Mouse (Mus musculus) neural tube, embryonic 13.5 days (tissue): ENCODE data around the gene Muc5ac. TPM values are rescaled to one million over a fixed set of nuclear protein-coding genes. Genes with fewer than 3 reads are reported as not detected.

ENCODE experiments used
- ATAC-seq: fragments of 200-750 bp; cut with Nextera tagmentation; 2 replicates; pipeline ENCODE4 v1.8.0; 2017; ENCODE audit warnings: low read depth, mild to moderate bottlenecking, moderate TSS enrichment, moderate library complexity
- H3K27ac ChIP-seq: fragments of 300-500 bp; sonication (generic); replicated peaks from 2 replicates; pipeline ENCODE4 v1.5.1; 2015; ENCODE audit warnings: moderate library complexity, mild to moderate bottlenecking, inconsistent platforms
- H3K27me3 ChIP-seq: fragments of 300-500 bp; sonication (generic); 2 replicates; pipeline ENCODE4 v1.6.1; 2015; ENCODE audit warnings: mild to moderate bottlenecking, inconsistent platforms
- H3K36me3 ChIP-seq: fragments of 300-500 bp; sonication (generic); 2 replicates; pipeline ENCODE4 v1.6.1; 2015; ENCODE audit warnings: mild to moderate bottlenecking, inconsistent platforms
- H3K4me1 ChIP-seq: fragments of 300-500 bp; sonication (generic); replicated peaks from 2 replicates; pipeline ENCODE4 v1.6.1; 2015; ENCODE audit warnings: inconsistent platforms
- H3K4me2 ChIP-seq: fragments of 300-500 bp; sonication (generic); 2 replicates; pipeline ENCODE4 v1.6.1; 2015; ENCODE audit warnings: inconsistent platforms, mild to moderate bottlenecking, moderate library complexity
- H3K4me3 ChIP-seq: fragments of 300-500 bp; sonication (generic); 2 replicates; pipeline ENCODE4 v1.5.1; 2015; ENCODE audit warnings: mild to moderate bottlenecking, inconsistent platforms
- H3K9ac ChIP-seq: fragments of 300-500 bp; sonication (generic); 2 replicates; pipeline ENCODE4 v1.6.1; 2015; ENCODE audit warnings: moderate library complexity, mild to moderate bottlenecking, inconsistent platforms
- H3K9me3 ChIP-seq: fragments of 300-500 bp; sonication (generic); 2 replicates; pipeline ENCODE4 v1.6.1; 2016; ENCODE audit warnings: inconsistent platforms
- WGBS: fragments of 180-500 bp; shearing (Covaris S2); methylation state at CpG from one replicate; pipeline ENCODE4 v1.1.7; 2015; 5-methylcytosine and 5-hydroxymethylcytosine counted together
- polyA plus RNA-seq: library from polyadenylated mRNA; unstranded; fragments of >200 nt; fragmentation: Nextera tagmentation; extraction: Ambion mirVana; gene quantifications from 2 replicates; pipeline ENCODE4 v1.2.1, GENCODE M21; 2015

Gene Muc5ac
- polyA plus RNA-seq, 1 experiment from 2014 or later = not detected

GRCm38 (mm10) chr7:141840354-141840753 is 51.6 kb downstream of the Muc5ac start:
- no peak overlapping the region for H3K9ac ChIP-seq
- ATAC-seq = no peak
- no peak overlapping the region for H3K4me3 ChIP-seq
- no peaks in the 10 kb centered on the region for H3K4me1 ChIP-seq
- H3K27ac ChIP-seq = no peak overlapping the region
- no peaks in the 10 kb centered on the region for H3K36me3 ChIP-seq
- WGBS = 83% methylated on average over 10 of the region's 10 CpGs
- H3K9me3 ChIP-seq = no peaks in the 10 kb centered on the region
- no peaks in the 10 kb centered on the region for H3K27me3 ChIP-seq
- H3K4me2 ChIP-seq = no peak overlapping the region

- Histone ChIP-seq H3K27ac (no peak overlapping the region), H3K27me3 (no peaks in the 10 kb centered on the region), H3K4me1 (no peaks in the 10 kb centered on the region), H3K4me3 (no peak overlapping the region), H3K4me2 (no peak overlapping the region), H3K9ac (no peak overlapping the region), H3K36me3 (no peaks in the 10 kb centered on the region), H3K9me3 (no peaks in the 10 kb centered on the region)
- WGBS = 89% methylated on average over 4 of the region's 4 CpGs
- ATAC-seq = no peak
Observed at GRCm38 (mm10) chr7:141861046-141861445, 72.3 kb downstream of the Muc5ac start.

Other genes with a start within 250 kb of the Muc5ac start
- 36.9 and 38.6 TPM in 2 replicates for gene Chid1, start 249.1 kb upstream of the Muc5ac start, polyA plus RNA-seq
- 109 and 117 TPM in 2 replicates for gene Ap2a2, start 226.8 kb upstream of the Muc5ac start, polyA plus RNA-seq
- gene Muc6, start 133.7 kb upstream of the Muc5ac start, polyA plus RNA-seq = 0.17 and 0.20 TPM in 2 replicates
- gene Muc2, start 98.6 kb upstream of the Muc5ac start, polyA plus RNA-seq = 0.37 and 0.81 TPM in 2 replicates
- gene Muc5b, start 50.1 kb downstream of the Muc5ac start, polyA plus RNA-seq = 0.04 and 0.06 TPM in 2 replicates
- gene Tollip, start 129.5 kb downstream of the Muc5ac start, polyA plus RNA-seq = 66.8 and 68.9 TPM in 2 replicates
- gene Brsk2, start 160.8 kb downstream of the Muc5ac start, polyA plus RNA-seq = 20.1 and 20.6 TPM in 2 replicates